Mouse (Mus musculus) forebrain, embryonic 11.5 days (tissue): ENCODE measurements around the gene Sspn. TPM values are rescaled to one million over a fixed set of nuclear protein-coding genes. Genes with fewer than 3 reads are reported as not detected.

ENCODE experiments used
- ATAC-seq: fragments of 200-750 bp; cut with Nextera tagmentation; replicated peaks from 2 replicates; pipeline ENCODE4 v1.8.0; 2017; ENCODE audit warnings: moderate TSS enrichment; ENCODE audit not compliant: low FRiP score
- DNase-seq: peaks from one replicate; pipeline ENCODE4 v3.0.0-alpha.2; 2017; ENCODE audit warnings: low spot score
- H3K27ac ChIP-seq: fragments of 300-500 bp; sonication (generic); 2 replicates; pipeline ENCODE4 v1.5.1; 2014; ENCODE audit warnings: low read depth, low read length
- H3K27me3 ChIP-seq: fragments of 300-500 bp; sonication (generic); 2 replicates; pipeline ENCODE4 v1.6.1; 2014; ENCODE audit warnings: mild to moderate bottlenecking, low read length, mixed read lengths; ENCODE audit not compliant: control insufficient read depth, insufficient read depth
- H3K36me3 ChIP-seq: fragments of 300-500 bp; sonication (generic); 2 replicates; pipeline ENCODE4 v1.6.1; 2014; ENCODE audit warnings: mild to moderate bottlenecking, low read length, moderate library complexity, mixed read lengths; ENCODE audit not compliant: control insufficient read depth, insufficient read depth
- H3K4me1 ChIP-seq: fragments of 300-500 bp; sonication (generic); replicated peaks from 2 replicates; pipeline ENCODE4 v1.6.1; 2014; ENCODE audit warnings: low read length, mixed read lengths; ENCODE audit not compliant: control insufficient read depth, insufficient read depth
- H3K4me2 ChIP-seq: fragments of 300-500 bp; sonication (generic); 2 replicates; pipeline ENCODE4 v1.6.1; 2014; ENCODE audit warnings: low read depth, mild to moderate bottlenecking, low read length, moderate library complexity, mixed read lengths; ENCODE audit not compliant: severe bottlenecking
- H3K4me3 ChIP-seq: fragments of 300-500 bp; sonication (generic); 2 replicates; pipeline ENCODE4 v1.5.1; 2014; ENCODE audit warnings: low read depth, low read length
- H3K9ac ChIP-seq: fragments of 300-500 bp; sonication (generic); 2 replicates; pipeline ENCODE4 v1.6.1; 2014; ENCODE audit warnings: low read length
- H3K9me3 ChIP-seq: fragments of 300-500 bp; sonication (generic); 2 replicates; pipeline ENCODE4 v1.6.1; 2016; ENCODE audit warnings: low read length, mixed read lengths; ENCODE audit not compliant: control insufficient read depth
- WGBS: fragments of 180-500 bp; shearing (Covaris S2); extraction: QIAGEN DNeasy Blood & Tissue Kit; methylation state at CpG from one replicate; pipeline ENCODE4 v1.1.7; 2014; 5-methylcytosine and 5-hydroxymethylcytosine counted together
- polyA plus RNA-seq: library from polyadenylated mRNA; unstranded; fragments of >200 nt; fragmentation: Nextera tagmentation; extraction: Ambion mirVana; gene quantifications from 2 replicates; pipeline ENCODE4 v1.2.1, GENCODE M21; 2014

The Sspn gene
- polyA plus RNA-seq, 1 experiment from 2014 or later, result 2.0 TPM

GRCm38 (mm10) chr6:145915435-145915834 is 16.0 kb upstream of the Sspn start:
- H3K9me3 ChIP-seq, result no peaks in the 10 kb centered on the region
- ATAC-seq (no peak), DNase-seq (peak; percentile 32)
- H3K27ac ChIP-seq, result no peak overlapping the region
- no peak overlapping the region for H3K4me3 ChIP-seq
- H3K9ac ChIP-seq, result no peak overlapping the region
- WGBS, result 88% methylated on average over 2 of the region's 2 CpGs
- H3K4me1 ChIP-seq, result no peaks in the 10 kb centered on the region
- no peak overlapping the region for H3K4me2 ChIP-seq
- no peaks in the 10 kb centered on the region for H3K27me3 ChIP-seq
- H3K36me3 ChIP-seq, result no peaks in the 10 kb centered on the region

GRCm38 (mm10) chr6:145916401-145916800 is 15.0 kb upstream of the Sspn start:
- DNase-seq (no peak), ATAC-seq (0 out of 2 replicates have a peak, but pooled peaks have one; percentile 49)
- Histone ChIP-seq H3K4me1 (no peaks in the 10 kb centered on the region), H3K4me3 (no peak overlapping the region), H3K9ac (no peak overlapping the region), H3K27me3 (no peaks in the 10 kb centered on the region), H3K36me3 (no peaks in the 10 kb centered on the region), H3K27ac (no peak overlapping the region), H3K4me2 (no peak overlapping the region), H3K9me3 (no peaks in the 10 kb centered on the region)
- WGBS, result 28% methylated on average over 6 of the region's 6 CpGs

GRCm38 (mm10) chr6:145918236-145918635 is 13.2 kb upstream of the Sspn start:
- Histone ChIP-seq H3K4me1 (no peaks in the 10 kb centered on the region), H3K36me3 (no peaks in the 10 kb centered on the region), H3K27me3 (no peaks in the 10 kb centered on the region), H3K4me2 (no peak overlapping the region), H3K27ac (no peak overlapping the region), H3K9me3 (no peaks in the 10 kb centered on the region), H3K4me3 (no peak overlapping the region), H3K9ac (no peak overlapping the region)
- ATAC-seq, result no peak
- DNase-seq, result no peak
- WGBS, result 91% methylated on average over 5 of the region's 5 CpGs

- Histone ChIP-seq H3K27ac (no peak overlapping the region), H3K9me3 (no peaks in the 10 kb centered on the region), H3K4me3 (no peak overlapping the region), H3K27me3 (no peaks in the 10 kb centered on the region), H3K9ac (no peak overlapping the region), H3K4me1 (no peaks in the 10 kb centered on the region), H3K4me2 (no peak overlapping the region), H3K36me3 (no peaks in the 10 kb centered on the region)
- 85% methylated on average over 6 of the region's 6 CpGs for WGBS
- DNase-seq (peak; percentile 18), ATAC-seq (no peak)
These were observed 7.8 kb upstream of the Sspn start for GRCm38 (mm10) chr6:145923594-145923993.

GRCm38 (mm10) chr6:145934001-145934696 is 2.7 kb downstream of the Sspn start:
- Histone ChIP-seq H3K9me3 (no peaks in the 10 kb centered on the region), H3K27ac (no peak overlapping the region), H3K27me3 (no peaks in the 10 kb centered on the region), H3K4me1 (peaks cover 6% of the 10 kb centered on the region; the same call in 1 of the 2 replicates), H3K4me2 (peak overlapping the region; percentile 58), H3K9ac (peak overlapping the region; percentile 64), H3K4me3 (peak overlapping the region; percentile 32), H3K36me3 (no peaks in the 10 kb centered on the region)
- WGBS, result 7% methylated on average over 28 of the region's 28 CpGs
- DNase-seq (peak; percentile 86), ATAC-seq (peak; percentile 92)

- H3K4me3 ChIP-seq, result no peak overlapping the region
- H3K4me2 ChIP-seq, result peak overlapping the region; percentile 58; the same call in 1 of the 2 replicates
- H3K27me3 ChIP-seq, result no peaks in the 10 kb centered on the region
- peak overlapping the region; percentile 64 for H3K9ac ChIP-seq
- ATAC-seq, result no peak
- peaks cover 6% of the 10 kb centered on the region; the same call in 1 of the 2 replicates for H3K4me1 ChIP-seq
- peak; percentile 47 for DNase-seq
- H3K9me3 ChIP-seq, result no peaks in the 10 kb centered on the region
- 75% methylated on average over 9 of the region's 9 CpGs for WGBS
- H3K36me3 ChIP-seq, result no peaks in the 10 kb centered on the region
- no peak overlapping the region for H3K27ac ChIP-seq
These were observed 3.3 kb downstream of the Sspn start for GRCm38 (mm10) chr6:145934697-145935240.

GRCm38 (mm10) chr6:145935912-145936311 is 4.5 kb downstream of the Sspn start:
- Histone ChIP-seq H3K4me3 (no peak overlapping the region), H3K27me3 (no peaks in the 10 kb centered on the region), H3K36me3 (no peaks in the 10 kb centered on the region), H3K9ac (no peak overlapping the region), H3K27ac (no peak overlapping the region), H3K9me3 (no peaks in the 10 kb centered on the region), H3K4me2 (no peak overlapping the region), H3K4me1 (peaks cover 6% of the 10 kb centered on the region; the same call in 1 of the 2 replicates)
- DNase-seq (peak; percentile 33), ATAC-seq (no peak)
- 81% methylated on average over 2 of the region's 2 CpGs for WGBS

- H3K4me2 ChIP-seq, result no peak overlapping the region
- WGBS, result 94% methylated on average over 4 of the region's 4 CpGs
- no peaks in the 10 kb centered on the region for H3K27me3 ChIP-seq
- no peaks in the 10 kb centered on the region for H3K36me3 ChIP-seq
- H3K4me1 ChIP-seq, result peaks cover 6% of the 10 kb centered on the region; the same call in 1 of the 2 replicates
- no peaks in the 10 kb centered on the region for H3K9me3 ChIP-seq
- H3K9ac ChIP-seq, result no peak overlapping the region
- no peak overlapping the region for H3K27ac ChIP-seq
- ATAC-seq (no peak), DNase-seq (peak; percentile 33)
- H3K4me3 ChIP-seq, result no peak overlapping the region
These were observed 5.1 kb downstream of the Sspn start for GRCm38 (mm10) chr6:145936511-145936910.

- no peak overlapping the region for H3K4me3 ChIP-seq
- peak; percentile 37 for DNase-seq
- no peaks in the 10 kb centered on the region for H3K27me3 ChIP-seq
- no peaks in the 10 kb centered on the region for H3K4me1 ChIP-seq
- H3K9ac ChIP-seq, result no peak overlapping the region
- no peak overlapping the region for H3K27ac ChIP-seq
- H3K9me3 ChIP-seq, result no peaks in the 10 kb centered on the region
- 80% methylated on average over 6 of the region's 6 CpGs for WGBS
- H3K4me2 ChIP-seq, result no peak overlapping the region
- no peak for ATAC-seq
- no peaks in the 10 kb centered on the region for H3K36me3 ChIP-seq
These were observed 9.4 kb downstream of the Sspn start for GRCm38 (mm10) chr6:145940852-145941251.
